Mouse (Mus musculus): ENCODE measurements around the gene Ddx1.

DNA sequence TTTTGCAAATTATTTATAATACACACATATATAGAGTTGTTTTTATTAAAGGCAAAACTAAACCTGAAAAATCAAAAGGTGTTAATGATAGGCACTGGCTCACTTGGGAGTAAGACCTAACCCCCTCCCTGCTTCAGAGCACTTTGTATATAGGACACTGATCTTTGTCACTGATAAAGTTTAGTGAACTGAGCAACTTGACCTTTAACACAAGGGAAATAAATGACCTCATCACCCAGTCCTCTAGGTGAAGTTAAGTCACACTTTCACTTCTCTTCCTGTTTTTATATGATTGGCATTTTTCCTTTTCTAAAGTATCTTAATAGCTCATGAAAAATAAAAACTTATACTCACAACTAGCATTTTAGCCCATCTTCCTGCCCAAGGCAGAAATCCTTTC is 6.6 kb downstream of the Ddx1 start:
- TF ChIP-seq CTCF (IDR thresholded peaks at IDR 0.05; ENCODE audit: control insufficient read depth, insufficient read depth, insufficient read length) (no peak), FOSL1 (IDR thresholded peaks at IDR 0.05; ENCODE audit: insufficient read depth, low read length, poor library complexity, severe bottlenecking) (no peak), MAX (IDR thresholded peaks at IDR 0.05) (no peak), MYOG (IDR thresholded peaks at IDR 0.05; ENCODE audit: control insufficient read depth, extremely low read depth, insufficient read length) (no peak), USF1 (IDR thresholded peaks at IDR 0.05; ENCODE audit: low read depth) (no peak), MYOD1 (IDR thresholded peaks at IDR 0.05; ENCODE audit: control insufficient read depth, insufficient read length, low read depth) (no peak)

Data from C2C12 (cell line).